Mouse (Mus musculus) brain, embryonic 14.5 days (tissue): ENCODE measurements around the gene Krtap10-10.

Source experiments
- CTCF ChIP-seq: fragments of 200-500 bp; IDR thresholded peaks from 2 replicates; pipeline ENCODE4 v1.5.1; 2012; ENCODE audit warnings: inconsistent platforms, mild to moderate bottlenecking, moderate library complexity, borderline replicate concordance; ENCODE audit not compliant: insufficient read depth, insufficient read length; ENCODE audit errors: extremely low read depth
- POLR2A ChIP-seq: fragments of 200-500 bp; IDR thresholded peaks from 2 replicates; pipeline ENCODE4 v1.6.1; 2012; ENCODE audit warnings: mild to moderate bottlenecking, inconsistent platforms, borderline replicate concordance; ENCODE audit not compliant: poor library complexity, insufficient read depth, insufficient read length, severe bottlenecking; ENCODE audit errors: extremely low read depth

DNA sequence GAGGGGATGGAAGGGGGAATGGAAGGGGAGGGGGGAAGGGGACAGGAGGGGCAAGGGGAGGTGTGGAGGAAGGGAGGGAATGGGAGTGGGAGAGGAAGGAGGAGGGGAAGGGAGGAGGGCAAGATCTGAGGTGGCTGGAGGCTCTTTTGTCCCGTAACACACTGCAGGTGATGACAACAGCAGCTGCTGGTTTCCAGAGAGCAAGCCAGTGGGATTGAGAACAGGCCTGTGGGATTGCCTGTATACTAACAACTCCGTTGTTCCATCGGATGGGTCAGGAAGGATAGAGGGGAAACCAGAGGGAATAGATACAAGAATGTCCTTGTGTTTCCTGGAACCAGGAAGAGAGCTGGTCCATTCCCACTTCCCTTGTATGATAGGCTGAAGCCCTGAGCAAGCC, 38.1 kb upstream of the Krtap10-10 start:
- no peak for TF ChIP-seq CTCF
- TF ChIP-seq POLR2A = no peak
